Mouse (Mus musculus) midbrain, embryonic 13.5 days (tissue): ENCODE data around the gene Gm13119. TPM values are rescaled to one million over a fixed set of nuclear protein-coding genes. Genes with fewer than 3 reads are reported as not detected.
"Not testable (repeated sequence)": the region's sequence is repeated elsewhere in the genome, so short reads cannot be mapped to it uniquely, and the experiment has no call there.

ENCODE experiments used
- ATAC-seq: fragments of 200-750 bp; cut with Nextera tagmentation; 2 replicates; pipeline ENCODE4 v1.8.0; 2017; ENCODE audit warnings: mild to moderate bottlenecking, moderate TSS enrichment, moderate library complexity
- H3K27ac ChIP-seq: fragments of 300-500 bp; sonication (generic); 2 replicates; pipeline ENCODE4 v1.5.1; 2015; ENCODE audit warnings: inconsistent platforms, mild to moderate bottlenecking, moderate library complexity
- H3K27me3 ChIP-seq: fragments of 300-500 bp; sonication (generic); 2 replicates; pipeline ENCODE4 v1.6.1; 2015; ENCODE audit warnings: mild to moderate bottlenecking, inconsistent platforms
- H3K36me3 ChIP-seq: fragments of 300-500 bp; sonication (generic); 2 replicates; pipeline ENCODE4 v1.6.1; 2015; ENCODE audit warnings: mild to moderate bottlenecking, inconsistent platforms
- H3K4me1 ChIP-seq: fragments of 300-500 bp; sonication (generic); replicated peaks from 2 replicates; pipeline ENCODE4 v1.6.1; 2015; ENCODE audit warnings: inconsistent platforms
- H3K4me2 ChIP-seq: fragments of 300-500 bp; sonication (generic); replicated peaks from 2 replicates; pipeline ENCODE4 v1.6.1; 2015; ENCODE audit warnings: moderate library complexity, mild to moderate bottlenecking, inconsistent platforms
- H3K4me3 ChIP-seq: fragments of 300-500 bp; sonication (generic); replicated peaks from 2 replicates; pipeline ENCODE4 v1.5.1; 2015; ENCODE audit warnings: mild to moderate bottlenecking, inconsistent platforms
- H3K9ac ChIP-seq: fragments of 300-500 bp; sonication (generic); replicated peaks from 2 replicates; pipeline ENCODE4 v1.6.1; 2015; ENCODE audit warnings: mild to moderate bottlenecking, inconsistent platforms
- H3K9me3 ChIP-seq: fragments of 300-500 bp; sonication (generic); 2 replicates; pipeline ENCODE4 v1.6.1; 2016; ENCODE audit warnings: mild to moderate bottlenecking, inconsistent platforms
- WGBS: fragments of 180-500 bp; shearing (Covaris S2); methylation state at CpG from one replicate; pipeline ENCODE4 v1.1.7; 2015; 5-methylcytosine and 5-hydroxymethylcytosine counted together
- polyA plus RNA-seq: library from polyadenylated mRNA; unstranded; fragments of >200 nt; fragmentation: Nextera tagmentation; extraction: Ambion mirVana; gene quantifications from 2 replicates; pipeline ENCODE4 v1.2.1, GENCODE M21; 2015

Gene Gm13119
- polyA plus RNA-seq, result not detected in 2 replicates

DNA sequence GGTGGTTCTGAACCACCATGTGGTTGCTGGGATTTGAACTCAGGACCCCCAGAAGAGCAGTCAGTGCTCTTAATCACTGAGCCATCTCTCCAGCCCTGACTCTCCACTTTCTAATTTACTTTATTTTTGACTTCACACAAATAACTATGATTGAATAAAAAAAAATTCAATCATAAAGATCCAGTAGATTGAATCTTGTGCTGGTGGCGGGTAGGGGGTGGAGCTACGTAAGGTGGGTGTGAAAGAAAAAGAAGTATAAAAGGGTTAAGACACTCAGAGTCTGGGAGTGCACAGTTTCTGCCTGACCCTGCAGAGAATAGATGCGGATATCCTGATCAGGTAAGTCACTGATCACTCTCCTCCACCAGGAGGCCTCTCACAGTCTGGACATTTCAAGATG, at the start of gene Gm13119:
Gm13119 (plus strand) TSS at position 301 of the 400 bp plus-strand sequence.
- not testable (repeated sequence) for H3K27ac ChIP-seq, ATAC-seq, H3K36me3 ChIP-seq, H3K9ac ChIP-seq, H3K4me2 ChIP-seq, H3K4me1 ChIP-seq, H3K27me3 ChIP-seq, H3K4me3 ChIP-seq
- WGBS, result 89% methylated on average over 3 of the region's 3 CpGs
- H3K9me3 ChIP-seq, result peaks cover 12% of the 10 kb centered on the region

DNA sequence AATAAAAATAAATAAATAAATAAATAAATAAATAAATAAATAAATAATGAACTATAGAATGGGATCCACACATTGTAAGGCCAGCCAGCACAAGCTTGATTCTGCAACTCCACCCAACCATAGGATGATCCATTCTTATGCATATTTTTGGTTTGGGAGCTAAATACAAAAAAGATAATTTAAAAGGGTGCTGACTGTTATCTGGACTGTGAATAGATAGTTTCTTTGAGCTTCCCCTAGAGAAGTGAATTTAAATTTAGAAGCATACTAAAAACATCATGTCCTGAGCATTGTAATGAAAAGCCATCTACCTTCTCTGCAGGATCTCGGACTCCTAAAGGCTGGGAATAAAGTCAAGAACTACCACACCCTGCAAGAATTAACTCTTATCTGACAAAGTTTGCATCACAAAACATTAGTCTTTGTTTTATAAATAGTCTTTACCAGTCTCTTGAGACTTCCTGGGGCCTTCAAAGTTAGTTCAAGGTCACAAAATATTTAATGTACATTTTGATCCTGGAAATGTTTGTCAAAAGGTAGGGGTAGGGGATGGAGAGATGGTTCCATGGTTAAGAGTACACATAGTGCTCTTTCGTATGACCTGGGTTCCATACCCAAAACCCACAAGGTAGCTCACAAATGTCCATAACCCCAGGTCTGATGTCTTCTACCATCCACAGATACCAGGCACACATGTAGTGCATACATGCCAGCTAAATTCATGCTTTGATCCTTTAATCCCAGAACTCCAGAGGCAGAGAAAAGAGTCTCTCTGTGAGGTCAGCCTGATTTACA, 44.9 kb upstream of the Gm13119 start:
- H3K27ac ChIP-seq, ATAC-seq, H3K4me1 ChIP-seq, H3K36me3 ChIP-seq, H3K27me3 ChIP-seq, H3K9me3 ChIP-seq, H3K4me2 ChIP-seq, H3K4me3 ChIP-seq, H3K9ac ChIP-seq: not testable (repeated sequence)
- WGBS, result 78% methylated on average over 2 of the region's 2 CpGs

DNA sequence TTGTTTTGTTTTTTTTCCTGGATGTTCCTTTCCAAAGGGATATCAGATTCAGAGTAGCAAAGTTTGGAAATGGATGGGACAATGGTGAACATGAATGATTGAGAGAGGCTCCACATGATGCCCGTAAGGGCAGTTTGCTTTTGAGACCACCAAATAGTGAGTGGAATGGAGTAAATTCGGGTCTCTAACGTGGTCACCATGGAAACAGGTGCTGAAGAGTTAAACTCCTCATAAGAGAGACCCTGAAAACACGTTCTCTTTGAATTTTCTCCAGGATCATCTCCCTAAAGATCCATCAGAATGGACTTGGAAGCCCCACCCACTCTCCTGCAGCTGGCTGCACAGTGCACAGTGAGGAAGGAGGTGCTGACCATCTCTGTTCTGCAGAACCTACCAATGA, 27.8 kb upstream of the Gm13119 start, which contains the start of gene Gm13128:
Gm13128 (plus strand) TSS at position 301 of the 400 bp plus-strand sequence.
- not testable (repeated sequence) for H3K4me3 ChIP-seq, H3K9ac ChIP-seq, H3K4me1 ChIP-seq, H3K27me3 ChIP-seq, H3K36me3 ChIP-seq, H3K4me2 ChIP-seq, ATAC-seq, H3K9me3 ChIP-seq, H3K27ac ChIP-seq
- WGBS, result 53% methylated on average over 4 of the region's 4 CpGs

DNA sequence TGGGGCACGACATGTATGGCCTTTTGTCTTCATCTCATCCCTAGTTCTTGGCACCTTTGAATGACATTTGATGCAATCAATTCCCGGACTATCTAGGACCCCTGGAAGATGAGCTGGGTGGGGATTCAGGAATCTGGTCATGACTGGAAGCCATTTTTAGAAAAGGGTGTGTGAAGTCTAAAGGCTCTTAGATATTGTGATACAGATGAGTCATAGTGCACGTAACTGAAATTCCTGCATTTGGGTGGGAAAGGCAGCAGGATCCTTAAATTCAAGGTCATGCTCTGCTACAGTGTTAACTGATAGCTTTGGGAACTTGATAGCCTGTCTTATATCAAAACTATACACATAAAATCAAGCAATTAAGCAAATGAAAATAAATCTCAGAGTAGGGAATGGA, 21.9 kb upstream of the Gm13119 start:
- not testable (repeated sequence) for H3K9me3 ChIP-seq, ATAC-seq, H3K36me3 ChIP-seq, H3K4me2 ChIP-seq, H3K27ac ChIP-seq, H3K27me3 ChIP-seq, H3K4me3 ChIP-seq, H3K4me1 ChIP-seq, H3K9ac ChIP-seq
- WGBS, result 90% methylated on average over 3 of the region's 3 CpGs

DNA sequence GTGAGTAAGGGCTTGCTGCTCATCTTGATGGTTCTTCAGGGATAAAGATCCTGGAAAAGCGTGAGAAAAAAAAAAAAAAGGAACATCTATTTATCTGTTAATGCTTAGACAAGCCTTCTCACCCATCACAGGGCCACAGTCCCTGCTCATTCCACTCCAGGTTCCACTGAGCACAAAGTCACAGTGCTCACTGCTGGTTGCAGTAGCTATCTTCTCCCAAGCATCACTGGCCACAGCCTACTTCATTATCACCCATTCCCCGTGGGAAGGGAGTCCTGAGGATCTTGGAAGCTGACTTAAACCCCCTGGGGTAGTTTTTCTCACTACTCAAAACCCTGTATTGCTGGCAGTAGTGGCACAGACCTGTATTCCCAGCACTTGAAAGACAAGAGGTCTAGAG, 20.2 kb downstream of the Gm13119 start, which contains the start of gene Pramef20:
Pramef20 (minus strand) TSS at position 23 of the 400 bp plus-strand sequence.
- no peaks in the 10 kb centered on the region for H3K36me3 ChIP-seq
- H3K27me3 ChIP-seq, result no peaks in the 10 kb centered on the region
- no peak for ATAC-seq
- peaks cover 42% of the 10 kb centered on the region for H3K9me3 ChIP-seq
- H3K9ac ChIP-seq, result no peak within 1 kb of the TSS
- WGBS, result 57% methylated on average over 2 of the region's 2 CpGs
- no peak within 1 kb of the TSS for H3K4me2 ChIP-seq
- H3K4me3 ChIP-seq, result no peak within 1 kb of the TSS
- H3K4me1 ChIP-seq, result no peaks in the 10 kb centered on the region
- no peak within 1 kb of the TSS for H3K27ac ChIP-seq

DNA sequence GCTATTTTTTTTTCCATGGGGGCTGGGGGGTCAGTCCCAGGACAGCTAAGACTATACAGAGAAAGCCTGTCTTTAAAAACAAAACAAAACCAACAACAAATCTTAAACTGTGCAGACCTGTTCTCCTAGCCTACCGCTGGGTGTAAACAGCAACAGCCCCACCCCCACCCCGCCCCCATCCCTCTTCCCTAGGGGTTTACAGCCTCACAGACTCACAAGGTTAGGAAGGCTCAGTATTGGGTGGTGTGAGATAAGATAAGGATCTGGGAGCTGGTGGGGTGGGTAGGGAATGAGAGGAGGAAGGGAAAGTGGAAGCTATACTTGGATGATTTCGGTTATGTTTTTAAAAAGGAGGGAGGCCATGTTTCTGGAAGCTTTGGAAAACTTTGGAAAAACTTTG, 38.6 kb downstream of the Gm13119 start:
- Histone ChIP-seq H3K4me3 (no peak overlapping the region), H3K9ac (no peak overlapping the region), H3K4me1 (no peaks in the 10 kb centered on the region), H3K27me3 (no peaks in the 10 kb centered on the region), H3K27ac (no peak overlapping the region), H3K36me3 (no peaks in the 10 kb centered on the region), H3K9me3 (peaks cover 41% of the 10 kb centered on the region), H3K4me2 (no peak overlapping the region)
- WGBS, result 40% methylated on average over 3 of the region's 3 CpGs
- ATAC-seq, result no peak

DNA sequence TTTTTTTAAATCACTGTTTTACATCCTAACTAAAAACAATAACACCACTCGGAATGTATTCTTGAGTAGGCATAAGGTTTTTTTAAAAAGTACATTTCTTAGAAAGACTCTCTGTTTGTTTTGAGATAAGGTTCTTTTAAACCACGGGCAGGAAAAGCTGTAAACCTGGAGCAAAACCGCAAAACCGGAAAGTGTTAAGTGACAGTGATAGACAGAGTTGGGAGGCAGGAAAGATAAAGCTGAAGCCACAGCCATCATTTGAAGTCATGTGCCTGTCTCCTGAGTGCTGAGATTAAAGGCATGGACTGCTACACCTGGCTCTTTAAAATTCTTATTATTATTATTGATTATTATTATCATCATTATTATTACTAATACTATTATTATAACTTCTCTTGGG, 45.0 kb downstream of the Gm13119 start:
- Histone ChIP-seq H3K4me3 (no peak overlapping the region), H3K9ac (no peak overlapping the region), H3K4me2 (no peak overlapping the region), H3K9me3 (peaks cover 4% of the 10 kb centered on the region), H3K36me3 (no peaks in the 10 kb centered on the region), H3K27me3 (no peaks in the 10 kb centered on the region), H3K27ac (no peak overlapping the region), H3K4me1 (no peaks in the 10 kb centered on the region)
- 90% methylated on average over 4 of the region's 4 CpGs for WGBS
- no peak for ATAC-seq

DNA sequence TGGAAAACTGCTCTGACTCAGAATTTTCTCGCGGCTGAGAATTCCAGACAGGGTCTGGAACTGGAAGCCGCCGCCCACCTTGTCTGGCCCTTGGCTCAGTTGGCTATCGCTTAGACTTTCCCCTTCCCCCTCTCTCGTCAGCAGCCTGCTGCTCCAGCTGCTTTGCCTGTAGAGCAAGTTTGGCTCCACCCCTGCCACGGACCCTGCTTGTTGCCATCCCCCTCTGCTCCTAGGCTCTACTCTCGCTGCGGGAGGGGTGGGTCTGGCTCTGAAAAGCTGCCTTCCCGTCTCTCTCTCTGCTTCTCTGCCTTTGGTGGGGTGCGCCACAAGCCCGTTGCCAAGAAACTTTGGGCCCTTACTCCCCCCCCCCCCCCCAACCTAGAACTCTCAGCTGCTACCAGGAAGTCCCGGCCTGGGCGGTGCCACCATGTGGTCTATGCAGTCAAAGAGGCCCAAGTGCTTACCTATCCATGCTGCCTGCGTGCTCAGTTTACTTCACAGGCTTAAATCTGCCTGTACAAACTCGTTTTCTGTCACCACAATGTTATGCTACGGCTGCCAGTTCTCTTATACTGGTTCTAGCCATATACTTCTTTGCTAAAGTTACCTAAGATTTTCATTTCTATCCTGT, 46.8 kb downstream of the Gm13119 start:
- H3K9me3 ChIP-seq, result peaks cover 7% of the 10 kb centered on the region
- H3K27ac ChIP-seq, result no peak overlapping the region
- no peaks in the 10 kb centered on the region for H3K36me3 ChIP-seq
- H3K4me2 ChIP-seq, result peak overlapping the region; percentile 27
- no peaks in the 10 kb centered on the region for H3K4me1 ChIP-seq
- no peak overlapping the region for H3K9ac ChIP-seq
- no peaks in the 10 kb centered on the region for H3K27me3 ChIP-seq
- no peak overlapping the region for H3K4me3 ChIP-seq
- ATAC-seq, result no peak
- WGBS, result 10% methylated on average over 15 of the region's 17 CpGs

DNA sequence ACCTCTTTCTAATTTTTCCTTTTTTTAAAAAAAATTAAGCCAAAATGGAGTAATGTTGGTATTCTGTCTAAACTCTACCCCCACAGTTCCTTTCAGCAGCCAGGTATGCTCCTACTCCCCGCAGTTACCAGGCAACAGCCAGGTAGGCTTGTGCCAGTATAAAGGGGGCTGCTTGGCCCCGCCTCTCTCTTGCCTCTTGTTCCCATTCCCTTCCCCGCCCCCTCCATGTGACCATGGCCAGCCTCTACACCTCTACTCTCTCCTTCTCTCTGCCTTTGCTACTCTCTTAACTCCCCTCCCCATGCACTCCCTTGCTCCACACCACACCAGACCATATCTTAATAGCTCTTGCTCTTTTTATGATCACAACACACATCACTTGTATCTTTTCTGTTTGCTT, 48.5 kb downstream of the Gm13119 start:
- Histone ChIP-seq H3K4me3 (no peak overlapping the region), H3K27me3 (no peaks in the 10 kb centered on the region), H3K9me3 (peaks cover 8% of the 10 kb centered on the region), H3K9ac (no peak overlapping the region), H3K4me2 (no peak overlapping the region), H3K36me3 (no peaks in the 10 kb centered on the region), H3K27ac (no peak overlapping the region), H3K4me1 (no peaks in the 10 kb centered on the region)
- 54% methylated on average over 3 of the region's 3 CpGs for WGBS
- no peak for ATAC-seq

DNA sequence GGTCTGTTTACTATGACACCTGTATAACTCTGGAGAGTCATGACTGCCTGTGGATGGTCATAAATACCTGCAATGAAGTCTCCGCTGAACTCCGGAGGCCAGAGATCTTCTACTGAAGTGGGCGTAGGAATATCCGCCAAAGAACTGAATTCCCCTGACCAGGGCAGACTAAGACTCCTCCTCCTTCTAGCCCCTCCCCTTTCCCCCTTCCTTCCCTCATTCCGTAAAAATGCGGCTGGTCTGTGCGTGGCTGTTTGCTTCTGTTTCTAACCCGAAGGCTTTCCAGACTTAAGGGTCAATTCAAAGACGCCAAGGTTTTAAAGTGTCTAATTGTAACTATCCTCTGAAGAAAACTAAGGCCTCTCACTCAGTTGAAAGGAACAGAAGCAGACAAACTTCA, 50.5 kb downstream of the Gm13119 start, which contains the start of gene Pramef12:
Pramef12 (minus strand) TSS at position 175 of the 400 bp plus-strand sequence.
- Histone ChIP-seq H3K9ac (no peak within 1 kb of the TSS), H3K4me2 (no peak within 1 kb of the TSS)
- WGBS, result 82% methylated on average over 9 of the region's 9 CpGs

More for the DNA sequence above, 50.5 kb downstream of the Gm13119 start, which contains the start of gene Pramef12:
- H3K9me3 ChIP-seq, result peaks cover 9% of the 10 kb centered on the region
- no peaks in the 10 kb centered on the region for H3K36me3 ChIP-seq
- H3K4me1 ChIP-seq, result no peaks in the 10 kb centered on the region
- no peak within 1 kb of the TSS for H3K4me3 ChIP-seq
- no peak for ATAC-seq
- no peaks in the 10 kb centered on the region for H3K27me3 ChIP-seq
- H3K27ac ChIP-seq, result no peak within 1 kb of the TSS
